Mouse (Mus musculus) erythroblast, embryonic 14.5 days (primary cell): ENCODE measurements around the gene Trak1.

Experiments used
- GATA1 ChIP-seq: IDR thresholded peaks from 2 replicates; pipeline ENCODE4 v1.6.1; 2012; ENCODE audit warnings: low read length, inconsistent platforms, mixed read lengths
- TAL1 ChIP-seq: IDR thresholded peaks from 3 replicates; pipeline ENCODE4 v1.6.1; 2012; ENCODE audit warnings: low read length, inconsistent platforms, mixed read lengths

GRCm38 (mm10) chr9:121366864-121367245 lies 69.6 kb downstream of the Trak1 start:
- no peak for TF ChIP-seq TAL1
- no peak for TF ChIP-seq GATA1
